26 mouse cellular contexts compared by ENCODE assay signal in the genomic region with DNA sequence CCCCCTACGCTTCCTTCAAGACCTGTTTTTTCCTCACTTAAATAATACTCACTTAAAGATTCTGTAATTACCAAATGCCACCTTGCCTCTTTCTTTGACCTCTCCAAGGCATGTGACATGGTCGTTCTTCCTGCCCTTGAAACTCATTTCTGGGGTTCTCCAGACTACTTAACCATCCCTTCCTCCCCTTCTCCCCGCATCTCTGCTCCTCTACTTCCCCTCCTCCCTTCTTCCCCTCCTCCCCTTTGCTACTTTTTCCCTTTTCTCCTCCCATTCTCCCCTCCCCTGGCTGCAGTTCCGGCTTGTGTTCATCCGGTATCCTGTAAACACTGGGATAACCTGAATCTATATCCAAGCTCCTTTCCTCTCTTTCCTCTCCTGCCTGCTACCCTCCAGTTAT.
DNase-seq lines count a peak whose midpoint lies in the region; ATAC-seq and TF ChIP-seq lines count a peak whose summit lies in the region.
"Had no signal": no experiment of that assay in that cellular context is flagged by ENCODE, and none has a peak within 500 bp of the region (broad histone marks: within the 10 kb centered on the region; RNA-seq: fewer than 3 reads in every experiment).

No protein-coding gene starts in this region.

- H3K36me3 ChIP-seq in heart, embryonic 14.5 days (ENCODE audit: control insufficient read depth, insufficient read depth, low read length): no peaks in the 10 kb centered on the region
- H3K36me3 ChIP-seq in heart, adult 2 months (ENCODE audit: control insufficient read depth, insufficient read depth, low read length): no peaks in the 10 kb centered on the region
- H3K36me3 ChIP-seq in liver, embryonic 16.5 days (ENCODE audit: control insufficient read depth, insufficient read depth): no peaks in the 10 kb centered on the region
- no peaks in the 10 kb centered on the region for H3K36me3 ChIP-seq in liver, embryonic 11.5 days (ENCODE audit: control insufficient read depth, insufficient read depth, low read length)
- H3K36me3 ChIP-seq in lung, embryonic 16.5 days (ENCODE audit: control insufficient read depth, insufficient read depth, low read length): no peaks in the 10 kb centered on the region
- H3K36me3 ChIP-seq in hindbrain, embryonic 13.5 days: no peaks in the 10 kb centered on the region
- H3K36me3 ChIP-seq: G1E; heart, embryonic 10.5 days; heart, embryonic 13.5 days; hindbrain, embryonic 10.5 days had no signal

- H3K4me1 ChIP-seq in heart, embryonic 14.5 days (ENCODE audit: control insufficient read depth in 2 of 2, insufficient read depth in 2 of 2, low read length in 2 of 2): no peaks in the 10 kb centered on the region; a peak in 1 of 4 replicates
- no peaks in the 10 kb centered on the region for H3K4me1 ChIP-seq in heart, adult 2 months (ENCODE audit: control insufficient read depth, insufficient read depth, low read length)
- no peaks in the 10 kb centered on the region for H3K4me1 ChIP-seq in liver, embryonic 16.5 days (ENCODE audit: control insufficient read depth, low read depth, low read length)
- H3K4me1 ChIP-seq in liver, embryonic 11.5 days (replicated peaks; ENCODE audit: control insufficient read depth, insufficient read depth, low read length): no peaks in the 10 kb centered on the region
- H3K4me1 ChIP-seq in lung, embryonic 16.5 days (replicated peaks; ENCODE audit: control insufficient read depth, insufficient read depth, low read length): no peaks in the 10 kb centered on the region
- peaks cover 7% of the 10 kb centered on the region for H3K4me1 ChIP-seq in embryonic fibroblast, embryonic 13.5 days (ENCODE audit: control insufficient read depth, insufficient read depth, low read length)
- no peaks in the 10 kb centered on the region for H3K4me1 ChIP-seq in hindbrain, embryonic 13.5 days (replicated peaks)
- H3K4me1 ChIP-seq: heart, embryonic 10.5 days; hindbrain, embryonic 10.5 days had no signal

- H3K27ac ChIP-seq in heart, embryonic 14.5 days (replicated peaks in 1 of 2; ENCODE audit: control insufficient read depth in 1 of 2, insufficient read depth in 1 of 2, low read depth in 2 of 2, low read length in 2 of 2): no peak overlapping the region
- H3K27ac ChIP-seq in heart, adult 2 months: no peak overlapping the region
- no peak overlapping the region for H3K27ac ChIP-seq in liver, embryonic 16.5 days (ENCODE audit: low read length)
- H3K27ac ChIP-seq in liver, embryonic 11.5 days (ENCODE audit: low read depth, low read length): no peak overlapping the region
- H3K27ac ChIP-seq in lung, embryonic 16.5 days (ENCODE audit: low read length): peak overlapping the region; percentile 55
- H3K27ac ChIP-seq in embryonic fibroblast, embryonic 13.5 days (ENCODE audit: insufficient read depth, low read length): peak overlapping the region; percentile 54; the same call in 1 of the 2 replicates
- no peak overlapping the region for H3K27ac ChIP-seq in hindbrain, embryonic 13.5 days
- H3K27ac ChIP-seq: gastrocnemius, adult 2 months; heart, embryonic 10.5 days; heart, embryonic 13.5 days; hindbrain, embryonic 10.5 days; hindbrain, embryonic 14.5 days; hindbrain, postnatal 0 days had no signal

- intact Hi-C loops in heart, adult 2 months (cut with DNase I): no loop called here

- WGBS in heart, embryonic 14.5 days: 66% methylated on average over 5 of the region's 5 CpGs
- WGBS in heart, adult 2 months: 59% methylated on average over 5 of the region's 5 CpGs
- 56% methylated on average over 5 of the region's 5 CpGs for WGBS in liver, embryonic 16.5 days (ENCODE audit: insufficient replicate concordance)
- 58% methylated on average over 5 of the region's 5 CpGs for WGBS in liver, embryonic 11.5 days
- WGBS in lung, embryonic 16.5 days: 28% methylated on average over 5 of the region's 5 CpGs
- 80% methylated on average over 5 of the region's 5 CpGs for WGBS in hindbrain, embryonic 13.5 days

- no peaks in the 10 kb centered on the region for H3K79me2 ChIP-seq in heart, adult 2 months (replicated peaks; ENCODE audit: control insufficient read depth, insufficient read depth, low read length)

- ATAC-seq in heart, embryonic 14.5 days (ENCODE audit: insufficient number of reproducible peaks, insufficient read depth, low FRiP score, low read depth): no peak
- 0 out of 2 replicates have a peak, but pooled peaks have one; percentile 7 for ATAC-seq in liver, embryonic 16.5 days (ENCODE audit: low read depth)
- ATAC-seq in liver, embryonic 11.5 days (replicated peaks; ENCODE audit: low FRiP score): no peak
- peak; percentile 56 for ATAC-seq in lung, embryonic 16.5 days (ENCODE audit: low read depth)
- ATAC-seq in hindbrain, embryonic 13.5 days (ENCODE audit: low FRiP score): no peak
- ATAC-seq: forebrain, embryonic 14.5 days; forebrain, postnatal 0 days; hindbrain, postnatal 0 days had no signal

- no peak for TF ChIP-seq CTCF in heart, adult 2 months (IDR thresholded peaks at IDR 0.05)
- no peak for TF ChIP-seq CTCF in embryonic fibroblast, embryonic 13.5 days (IDR thresholded peaks at IDR 0.05; ENCODE audit: borderline replicate concordance, insufficient read depth, low read length)

- H3K27me3 ChIP-seq in heart, embryonic 14.5 days (ENCODE audit: control insufficient read depth, insufficient read depth, low read length): no peaks in the 10 kb centered on the region
- no peaks in the 10 kb centered on the region for H3K27me3 ChIP-seq in heart, adult 2 months (ENCODE audit: control insufficient read depth, insufficient read depth, low read length)
- H3K27me3 ChIP-seq in liver, embryonic 16.5 days (ENCODE audit: control insufficient read depth, insufficient read depth, low read depth, low read length): no peaks in the 10 kb centered on the region
- H3K27me3 ChIP-seq in liver, embryonic 11.5 days (replicated peaks; ENCODE audit: control insufficient read depth, insufficient read depth, low read length): no peaks in the 10 kb centered on the region
- no peaks in the 10 kb centered on the region for H3K27me3 ChIP-seq in lung, embryonic 16.5 days (ENCODE audit: control insufficient read depth, insufficient read depth, low read depth, low read length)
- H3K27me3 ChIP-seq in hindbrain, embryonic 13.5 days: no peaks in the 10 kb centered on the region
- H3K27me3 ChIP-seq: CH12.LX; heart, embryonic 13.5 days; Patski had no signal

- no peaks in the 10 kb centered on the region for H3K9me3 ChIP-seq in heart, embryonic 14.5 days (ENCODE audit: control insufficient read depth, low read length)
- no peaks in the 10 kb centered on the region for H3K9me3 ChIP-seq in liver, embryonic 16.5 days (replicated peaks; ENCODE audit: control insufficient read depth, low read length)
- no peaks in the 10 kb centered on the region for H3K9me3 ChIP-seq in liver, embryonic 11.5 days (ENCODE audit: control insufficient read depth, low read length)
- H3K9me3 ChIP-seq in lung, embryonic 16.5 days (ENCODE audit: control insufficient read depth, low read length): no peaks in the 10 kb centered on the region
- H3K9me3 ChIP-seq in hindbrain, embryonic 13.5 days: no peaks in the 10 kb centered on the region
- H3K9me3 ChIP-seq: G1E; heart, embryonic 10.5 days; heart, embryonic 13.5 days; hindbrain, embryonic 10.5 days had no signal

- peak overlapping the region; percentile 13; the same call in 1 of the 2 replicates for H3K4me2 ChIP-seq in heart, embryonic 14.5 days (ENCODE audit: low read length)
- H3K4me2 ChIP-seq in liver, embryonic 16.5 days (ENCODE audit: low read depth, low read length): no peak overlapping the region
- no peak overlapping the region for H3K4me2 ChIP-seq in liver, embryonic 11.5 days
- H3K4me2 ChIP-seq in lung, embryonic 16.5 days (ENCODE audit: low read depth, low read length): no peak overlapping the region
- no peak overlapping the region for H3K4me2 ChIP-seq in hindbrain, embryonic 13.5 days
- H3K4me2 ChIP-seq: hindbrain, embryonic 14.5 days had no signal

- H3K9ac ChIP-seq in heart, embryonic 14.5 days (ENCODE audit: low read length): no peak overlapping the region
- H3K9ac ChIP-seq in heart, adult 2 months (ENCODE audit: low read depth, low read length): no peak overlapping the region
- no peak overlapping the region for H3K9ac ChIP-seq in liver, embryonic 16.5 days (ENCODE audit: low read depth, low read length)
- H3K9ac ChIP-seq in liver, embryonic 11.5 days (ENCODE audit: low read depth, low read length): no peak overlapping the region
- H3K9ac ChIP-seq in lung, embryonic 16.5 days (ENCODE audit: low read length): no peak overlapping the region
- H3K9ac ChIP-seq in hindbrain, embryonic 13.5 days: no peak overlapping the region
- H3K9ac ChIP-seq: forebrain, postnatal 0 days; heart, embryonic 13.5 days; hindbrain, embryonic 14.5 days had no signal

- no peak for TF ChIP-seq EP300 in heart, adult 2 months (IDR thresholded peaks at IDR 0.05; ENCODE audit: insufficient read depth, low read depth, low read length)

- no peak for TF ChIP-seq POLR2A in heart, adult 2 months (IDR thresholded peaks at IDR 0.05; ENCODE audit: insufficient read depth, low read depth, low read length)
- no peak for TF ChIP-seq POLR2A in embryonic fibroblast, embryonic 13.5 days (IDR thresholded peaks at IDR 0.05; ENCODE audit: low read depth, low read length)

- DNase-seq in heart, adult 2 months: no peak
- no peak for DNase-seq in liver, embryonic 11.5 days (ENCODE audit: low spot score)
- DNase-seq in lung, postnatal 10 days: no peak
- DNase-seq: adrenal gland, postnatal 10 days; adrenal gland, postnatal 36 days; B cell, adult 2 months; cerebellum, adult 18-20 months; cerebellum, adult 9-10 months; cerebellum, postnatal 14 days; forebrain, postnatal 0 days; gastrocnemius, adult 2 months; gastrocnemius, postnatal 14 days had no signal

- H3K4me3 ChIP-seq in heart, embryonic 14.5 days (ENCODE audit: control insufficient read depth in 1 of 2, insufficient read depth in 1 of 2, low read depth in 1 of 2, low read length in 2 of 2): no peak overlapping the region
- H3K4me3 ChIP-seq in heart, adult 2 months: no peak overlapping the region
- H3K4me3 ChIP-seq in liver, embryonic 16.5 days (ENCODE audit: low read depth, low read length): no peak overlapping the region
- H3K4me3 ChIP-seq in liver, embryonic 11.5 days (ENCODE audit: low read depth, low read length): no peak overlapping the region
- no peak overlapping the region for H3K4me3 ChIP-seq in lung, embryonic 16.5 days (ENCODE audit: low read length)
- H3K4me3 ChIP-seq in embryonic fibroblast, embryonic 13.5 days (ENCODE audit: insufficient read depth, low read length): no peak overlapping the region
- H3K4me3 ChIP-seq in hindbrain, embryonic 13.5 days: no peak overlapping the region
- H3K4me3 ChIP-seq: gastrocnemius, adult 2 months; heart, embryonic 10.5 days; heart, embryonic 13.5 days; hindbrain, embryonic 10.5 days had no signal

Comparison
In these comparisons a context has a peak if more than half of its experiments do, and no peak if none do; other contexts are left out.
1. ATAC-seq: peak in liver, embryonic 16.5 days (single experiment) and lung, embryonic 16.5 days (single experiment); none in heart, embryonic 14.5 days (single experiment), liver, embryonic 11.5 days (single experiment) and hindbrain, embryonic 13.5 days (single experiment).
2. H3K27ac ChIP-seq: peak in lung, embryonic 16.5 days (single experiment) and embryonic fibroblast, embryonic 13.5 days (single experiment); none in heart, embryonic 14.5 days (0 of 2), heart, adult 2 months (single experiment), liver, embryonic 16.5 days (single experiment), liver, embryonic 11.5 days (single experiment) and hindbrain, embryonic 13.5 days (single experiment).